Mouse (Mus musculus): ENCODE data around the gene Bbs1. TPM values are rescaled to one million over a fixed set of nuclear protein-coding genes. Genes with fewer than 3 reads are reported as not detected.

Gene Bbs1
- total RNA-seq (2023), result 1 to 10 TPM in 1 of 2 experiments, under 1 TPM in 1; 0.99 to 1.5 TPM

GRCm38 (mm10) chr19:4905979-4906794, at the start of gene Bbs1:
TSS of gene Bbs1 (minus strand) at chr19:4906628.

DNA sequence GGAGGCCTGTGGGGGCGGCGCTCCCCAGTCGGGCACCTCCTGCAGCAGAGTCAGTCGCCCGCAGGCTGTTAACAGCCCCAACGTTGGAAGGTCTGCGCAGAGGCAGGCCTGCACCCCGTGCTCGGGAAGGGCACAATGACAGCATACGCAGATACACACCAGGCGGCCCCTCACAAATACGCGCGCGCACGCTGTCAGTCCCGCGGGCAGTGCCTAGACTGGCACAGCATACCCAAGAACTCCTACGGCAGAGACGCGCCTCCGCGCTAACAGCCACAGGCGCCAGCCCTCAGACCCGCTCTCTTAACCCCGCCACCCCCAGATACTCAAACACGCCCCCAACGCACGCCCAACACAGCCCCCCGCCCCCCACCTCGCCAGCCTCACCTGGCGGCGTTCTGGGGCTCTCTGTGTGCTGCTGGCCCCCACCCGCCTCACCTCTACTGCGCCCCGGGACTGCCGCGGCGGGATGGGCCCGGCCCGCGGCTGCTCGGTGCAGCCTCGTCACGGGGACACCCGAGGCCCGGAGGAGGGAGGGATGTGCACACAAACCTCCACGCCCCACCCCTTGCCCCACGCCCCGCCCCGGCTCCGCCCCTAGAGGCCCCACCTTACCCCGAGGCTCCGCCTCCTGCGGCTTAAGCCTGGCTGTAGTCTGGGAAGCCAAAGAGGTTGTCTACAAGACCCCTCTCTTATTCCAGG, 36.3 kb upstream of the Bbs1 start, which contains the start of gene Peli3:
TSS of gene Peli3 (minus strand) at position 577 of the 702 bp plus-strand sequence.

GRCm38 (mm10) chr19:4927904-4928531, 21.6 kb upstream of the Bbs1 start, which contains the start of gene Dpp3:
TSS of gene Dpp3 (minus strand) at chr19:4928287.

DNA sequence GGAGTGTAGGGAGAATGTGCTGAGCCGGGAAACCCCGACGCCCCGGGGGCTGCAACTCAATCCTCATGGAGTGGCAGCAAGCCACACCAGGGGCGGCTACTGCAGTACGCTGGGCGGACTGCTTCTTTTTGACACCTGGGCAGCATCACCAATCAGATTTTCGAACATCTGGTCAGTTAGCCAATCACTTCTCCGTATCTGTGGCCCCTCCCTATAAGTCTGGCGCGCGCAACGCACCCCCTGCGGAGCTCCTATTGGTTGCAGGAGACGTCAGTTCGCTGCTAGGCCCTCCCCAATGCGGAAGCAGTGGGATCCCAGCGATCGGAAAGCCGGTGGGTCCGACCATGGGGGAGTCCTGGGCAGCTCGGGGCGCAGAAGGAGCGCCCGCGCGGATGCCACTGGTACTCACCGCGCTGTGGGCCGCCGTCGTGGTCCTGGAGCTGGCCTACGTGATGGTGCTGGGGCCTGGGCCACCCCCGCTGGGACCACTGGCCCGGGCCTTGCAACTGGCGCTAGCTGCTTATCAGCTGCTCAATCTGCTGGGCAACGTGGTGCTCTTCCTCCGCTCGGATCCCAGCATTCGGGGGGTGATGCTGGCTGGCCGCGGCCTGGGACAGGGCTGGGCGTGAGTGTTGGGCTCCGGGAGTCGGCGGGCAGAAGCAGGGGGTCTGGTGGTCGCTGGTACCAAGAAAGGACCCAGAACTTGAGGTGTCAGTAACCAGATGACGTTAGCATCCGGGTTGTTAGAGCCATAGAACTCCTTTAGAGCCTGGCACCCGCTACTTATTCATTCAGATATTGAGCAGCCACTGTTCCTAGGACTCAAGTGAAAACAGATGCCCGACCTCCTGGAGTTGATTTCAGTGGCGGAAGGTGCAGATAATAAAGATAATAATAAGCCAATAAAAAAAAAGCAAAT, 27.8 kb downstream of the Bbs1 start, which contains the start of gene Zdhhc24:
TSS of gene Zdhhc24 (plus strand) at position 264 of the 919 bp plus-strand sequence.

GRCm38 (mm10) chr19:4877785-4878184, 28.6 kb downstream of the Bbs1 start, which contains the start of gene Actn3:
TSS of gene Actn3 (minus strand) at chr19:4877909.

GRCm38 (mm10) chr19:4854552-4855469, 51.6 kb downstream of the Bbs1 start, which contains the start of gene Ctsf:
TSS of gene Ctsf (plus strand) at chr19:4855130.

GRCm38 (mm10) chr19:4839149-4839548, 67.3 kb downstream of the Bbs1 start, which contains the start of the genes Ccs and Ccdc87:
TSS of gene Ccs (minus strand) at chr19:4839332.
TSS of gene Ccdc87 (plus strand) at chr19:4839366.

Other genes with a start within 250 kb of the Bbs1 start
- gene Gm960, start 208.0 kb downstream of the Bbs1 start, total RNA-seq (2023), result not detected
- gene Sptbn2, start 195.5 kb downstream of the Bbs1 start, total RNA-seq (2023), result under 1 TPM in 1 of 2 experiments, not detected in 1; 0.49 TPM
- gene Rbm4b, start 150.1 kb downstream of the Bbs1 start, total RNA-seq (2023), result 1 to 10 TPM; 4.8 to 7.0 TPM
- gene Rbm4, start 112.7 kb downstream of the Bbs1 start, total RNA-seq (2023), result 10 to 100 TPM; 39.5 to 45.5 TPM
- 10 to 100 TPM; 12.1 to 12.5 TPM for gene Gm21992, start 95.0 kb downstream of the Bbs1 start, total RNA-seq (2023)
- 10 to 100 TPM; 49.8 to 56.3 TPM for gene Rbm14, start 95.0 kb downstream of the Bbs1 start, total RNA-seq (2023)
- 10 to 100 TPM; 14.6 to 15.8 TPM for gene Ccs, start 67.3 kb downstream of the Bbs1 start, total RNA-seq (2023)
- not detected for gene Ccdc87, start 67.3 kb downstream of the Bbs1 start, total RNA-seq (2023)
- 1 to 10 TPM; 1.8 to 5.3 TPM for gene Ctsf, start 51.5 kb downstream of the Bbs1 start, total RNA-seq (2023)
- gene Actn3, start 28.7 kb downstream of the Bbs1 start, total RNA-seq (2023), result under 1 TPM; 0.75 TPM
- 1 to 10 TPM; 6.6 to 7.5 TPM for gene Zdhhc24, start 28.0 kb downstream of the Bbs1 start, total RNA-seq (2023)
- gene Dpp3, start 21.7 kb upstream of the Bbs1 start, total RNA-seq (2023), result 10 to 100 TPM; 48.8 to 53.1 TPM
- under 1 TPM in 1 of 2 experiments, not detected in 1; 0.15 TPM for gene Peli3, start 36.5 kb upstream of the Bbs1 start, total RNA-seq (2023)
- 10 to 100 TPM; 10.8 to 17.3 TPM for gene Mrpl11, start 55.5 kb upstream of the Bbs1 start, total RNA-seq (2023)
- under 1 TPM in 1 of 2 experiments, not detected in 1; 0.13 TPM for gene Npas4, start 83.7 kb upstream of the Bbs1 start, total RNA-seq (2023)
- 1 to 10 TPM in 1 of 2 experiments, under 1 TPM in 1; 0.75 to 1.1 TPM for gene Slc29a2, start 117.2 kb upstream of the Bbs1 start, total RNA-seq (2023)
- 1 to 10 TPM; 5.2 to 5.8 TPM for gene B4gat1, start 132.2 kb upstream of the Bbs1 start, total RNA-seq (2023)
- gene AC124502.3, start 132.3 kb upstream of the Bbs1 start, total RNA-seq (2023), result 1 to 10 TPM in 1 of 2 experiments, not detected in 1; 1.1 TPM
- gene Brms1, start 134.7 kb upstream of the Bbs1 start, total RNA-seq (2023), result 10 to 100 TPM; 28.7 to 34.4 TPM
- gene Rin1, start 143.9 kb upstream of the Bbs1 start, total RNA-seq (2023), result under 1 TPM; 0.66 to 0.97 TPM
- gene Cd248, start 161.4 kb upstream of the Bbs1 start, total RNA-seq (2023), result under 1 TPM; 0.13 to 0.15 TPM
- under 1 TPM in 1 of 2 experiments, not detected in 1; 0.15 TPM for gene Tmem151a, start 178.9 kb upstream of the Bbs1 start, total RNA-seq (2023)
- gene Yif1a, start 181.9 kb upstream of the Bbs1 start, total RNA-seq (2023), result 10 to 100 TPM; 12.3 to 13.7 TPM
- gene Cnih2, start 191.9 kb upstream of the Bbs1 start, total RNA-seq (2023), result 1 to 10 TPM in 1 of 2 experiments, under 1 TPM in 1; 0.51 to 1.2 TPM
- 100 to 1,000 TPM; 129 to 130 TPM for gene Rab1b, start 200.4 kb upstream of the Bbs1 start, total RNA-seq (2023)
- 10 to 100 TPM; 10.2 to 11.9 TPM for gene Klc2, start 211.9 kb upstream of the Bbs1 start, total RNA-seq (2023)